Mouse (Mus musculus) erythroblast, embryonic 14.5 days (primary cell): ENCODE results near the gene Pdlim1.

Source experiments
- GATA1 ChIP-seq: IDR thresholded peaks from 2 replicates; pipeline ENCODE4 v1.6.1; 2012; ENCODE audit warnings: low read length, inconsistent platforms, mixed read lengths
- TAL1 ChIP-seq: IDR thresholded peaks from 3 replicates; pipeline ENCODE4 v1.6.1; 2012; ENCODE audit warnings: low read length, inconsistent platforms, mixed read lengths

GRCm38 (mm10) chr19:40305456-40305855 lies 33.8 kb upstream of the Pdlim1 start:
- TF ChIP-seq TAL1 (no peak), GATA1 (no peak)
